Mouse (Mus musculus) spleen, postnatal 10 days (tissue): ENCODE measurements at regions not wholly inside any gene's neighbourhood (a gene's known extent, or its start where the extent isn't known, plus 50 kb on each side); places are given as distances from the start of the nearest gene placed in this dataset.
"Not testable (repeated sequence)": the region's sequence is repeated elsewhere in the genome, so short reads cannot be mapped to it uniquely, and the experiment has no call there.

ENCODE experiments used
- DNase-seq, 2 experiments: peaks; one replicate each; pipeline ENCODE4 v3.0.0; 2021 to 2022; ENCODE audit warnings: low spot score in 2 of 2

- no peak for DNase-seq
These were observed 79.1 kb upstream of the Neurl1b start for GRCm38 (mm10) chr17:26335551-26335950.

DNA sequence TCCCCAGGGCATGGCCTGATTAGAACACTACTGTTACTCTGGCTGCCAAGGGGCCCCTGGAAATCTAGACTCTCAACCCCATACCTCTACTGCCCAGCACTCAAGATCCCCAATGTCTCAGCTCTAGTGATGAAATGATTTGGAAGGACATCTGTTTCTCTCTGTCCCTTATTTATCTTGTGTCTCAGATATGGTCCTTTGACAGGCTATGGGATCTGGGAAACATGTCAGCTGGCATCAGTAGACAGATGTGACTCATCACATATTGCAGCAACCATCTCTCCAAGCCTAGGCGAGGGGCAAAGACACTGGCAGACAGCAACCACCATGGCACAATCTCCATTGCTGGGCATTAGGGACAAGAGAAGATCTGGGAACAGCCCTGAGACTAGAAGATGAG, 78.6 kb upstream of the Neurl1b start:
- no peak for DNase-seq

GRCm38 (mm10) chr17:26337106-26337505, 77.5 kb upstream of the Neurl1b start:
- DNase-seq, result no peak

DNA sequence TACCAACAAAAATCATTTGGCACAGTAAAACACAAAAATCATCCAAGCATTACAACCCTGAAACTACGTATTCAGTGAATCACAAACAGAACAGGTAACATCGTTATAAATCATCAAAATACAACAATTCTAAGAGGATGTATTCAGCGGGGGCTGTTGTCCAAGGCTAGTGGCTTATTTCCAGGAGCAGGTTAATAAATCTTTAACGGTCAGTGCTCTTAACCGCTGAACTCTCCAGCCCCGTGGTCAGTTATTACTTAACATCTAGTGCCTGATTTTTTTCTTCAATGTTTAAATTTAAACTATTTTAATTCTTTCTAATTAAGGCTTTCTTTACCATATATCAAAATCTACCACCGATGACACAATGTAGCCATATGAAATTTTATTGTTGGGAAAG, 69.2 kb upstream of the Neurl1b start:
- DNase-seq, result not testable (repeated sequence)

- no peak for DNase-seq
These were observed 66.5 kb upstream of the Neurl1b start for GRCm38 (mm10) chr17:26348116-26348515.

- DNase-seq, result no peak
These were observed 64.9 kb upstream of the Neurl1b start for GRCm38 (mm10) chr17:26349741-26350140.

DNA sequence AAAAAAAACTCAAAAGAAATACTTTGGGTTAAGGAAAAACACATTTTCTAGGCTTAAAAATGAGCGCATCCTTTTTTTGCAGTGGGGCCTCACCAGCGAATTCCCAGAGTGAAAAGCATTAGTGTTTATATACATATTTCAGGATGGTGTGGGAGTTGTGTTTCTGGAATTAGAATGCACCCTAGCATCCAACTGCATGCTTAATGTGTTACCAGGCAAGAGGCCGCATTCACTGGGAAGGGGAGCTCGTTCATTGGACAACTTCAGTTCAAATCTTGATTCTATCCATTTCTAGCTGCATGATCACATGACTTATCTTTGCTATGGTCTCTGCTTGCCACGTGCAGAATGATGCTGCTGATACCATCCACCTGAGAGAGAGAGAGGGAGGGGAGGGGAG, 64.4 kb upstream of the Neurl1b start:
- no peak for DNase-seq

DNA sequence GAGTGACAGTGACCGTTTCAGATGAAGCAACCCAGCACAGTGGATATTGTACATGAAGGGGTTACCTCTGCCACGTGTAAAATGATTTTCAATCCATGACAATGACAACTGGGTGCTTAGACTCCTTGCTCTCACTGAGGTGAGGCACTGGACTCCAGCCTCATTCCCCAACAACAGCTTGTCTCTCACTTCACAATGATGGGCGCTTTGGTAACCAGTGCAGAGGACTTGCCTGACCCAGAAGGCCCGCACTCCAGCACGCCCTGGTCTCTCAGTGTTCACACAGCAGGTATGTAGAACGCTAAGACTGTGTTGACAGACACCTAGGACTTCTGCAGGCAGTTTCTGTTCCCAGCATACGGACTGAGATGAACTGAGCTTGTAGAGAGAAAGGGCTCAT, 62.6 kb upstream of the Neurl1b start:
- DNase-seq, result no peak

GRCm38 (mm10) chr17:26352712-26353111, 61.9 kb upstream of the Neurl1b start:
- no peak for DNase-seq

- DNase-seq, result no peak
These were observed 60.2 kb upstream of the Neurl1b start for GRCm38 (mm10) chr17:26354431-26354830.

DNA sequence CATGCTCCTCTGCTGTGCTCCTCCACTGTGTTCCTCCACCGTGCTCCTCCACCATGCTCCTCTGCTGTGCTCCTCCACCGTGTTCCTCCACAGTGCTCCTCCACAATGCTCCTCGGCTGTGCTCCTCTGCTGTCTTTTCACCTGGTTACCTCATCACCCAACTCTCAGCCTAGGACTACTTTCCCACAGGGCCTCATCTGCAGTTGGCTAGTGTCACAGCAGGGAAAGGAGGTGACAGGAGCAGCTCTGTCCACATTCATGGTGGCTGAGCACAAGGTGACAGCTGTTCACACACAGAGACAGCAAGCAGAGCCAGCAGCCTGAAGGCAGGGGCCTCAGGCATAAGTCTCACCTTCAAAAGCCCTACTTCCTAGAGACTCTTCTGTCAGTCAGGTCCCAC, 59.3 kb upstream of the Neurl1b start:
- peak in 1 of 2 experiments; percentile 5 for DNase-seq

- no peak for DNase-seq
These were observed 57.7 kb upstream of the Neurl1b start for GRCm38 (mm10) chr17:26356906-26357305.

- no peak for DNase-seq
These were observed 56.8 kb upstream of the Neurl1b start for GRCm38 (mm10) chr17:26357784-26358183.

DNA sequence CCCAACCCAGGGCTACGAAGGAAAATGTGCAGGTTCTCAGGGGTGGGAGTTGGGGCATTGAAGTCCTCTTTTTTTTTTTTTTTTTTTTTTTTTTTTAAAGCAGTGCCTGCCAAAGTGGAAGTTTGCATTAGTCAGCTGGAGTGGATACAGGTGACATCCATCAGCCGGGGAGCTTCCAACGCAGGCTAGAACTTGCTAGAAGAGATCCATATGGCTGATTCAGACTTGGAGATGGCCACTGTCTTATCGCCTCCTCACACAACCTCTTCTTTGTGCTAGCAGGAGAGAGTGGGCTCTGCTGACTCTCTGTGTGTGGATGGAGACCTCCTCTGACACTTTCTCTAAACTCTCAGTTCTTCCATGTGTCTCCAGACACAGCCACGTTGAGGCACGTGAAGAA, 53.9 kb upstream of the Neurl1b start:
- DNase-seq, result no peak

- DNase-seq, result no peak
These were observed 53.2 kb upstream of the Neurl1b start for GRCm38 (mm10) chr17:26361420-26361819.

DNA sequence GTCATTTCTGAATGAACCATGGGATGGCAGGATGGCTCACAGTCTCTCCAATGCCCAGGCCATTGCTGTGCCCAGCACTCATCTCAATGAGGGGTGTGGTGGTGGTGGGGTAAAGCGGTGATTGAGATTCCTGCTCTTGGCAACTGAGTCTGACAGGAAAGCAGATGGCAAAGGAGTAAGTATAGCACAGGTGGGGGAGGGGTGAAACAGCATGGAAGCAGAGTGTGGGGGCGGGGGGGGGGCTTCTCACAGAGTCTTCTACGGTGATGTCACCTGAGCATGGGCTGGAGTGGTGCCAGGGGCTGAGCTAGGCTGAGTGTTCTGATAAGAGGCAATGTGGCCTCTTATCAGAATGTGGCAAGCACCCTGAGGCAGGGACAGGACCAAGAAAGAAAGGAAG, 52.6 kb upstream of the Neurl1b start:
- DNase-seq, result peak in 1 of 2 experiments; percentile 78

- no peak for DNase-seq
These were observed 51.9 kb upstream of the Neurl1b start for GRCm38 (mm10) chr17:26362586-26363361.

- DNase-seq, result no peak
These were observed 50.6 kb upstream of the Neurl1b start for GRCm38 (mm10) chr17:26363853-26364532.
